Mouse (Mus musculus) hindbrain, embryonic 12.5 days (tissue): ENCODE measurements around the gene Syp. TPM values are rescaled to one million over a fixed set of nuclear protein-coding genes. Genes with fewer than 3 reads are reported as not detected.

ENCODE experiments used
- ATAC-seq: fragments of 200-750 bp; cut with Nextera tagmentation; 2 replicates; pipeline ENCODE4 v1.8.0; 2017; ENCODE audit warnings: moderate TSS enrichment; ENCODE audit not compliant: low FRiP score
- H3K27ac ChIP-seq: fragments of 300-500 bp; sonication (generic); 2 replicates; pipeline ENCODE4 v1.5.1; 2016; ENCODE audit warnings: mild to moderate bottlenecking
- H3K27me3 ChIP-seq: fragments of 300-500 bp; sonication (generic); 2 replicates; pipeline ENCODE4 v1.6.1; 2016; ENCODE audit warnings: mild to moderate bottlenecking
- H3K36me3 ChIP-seq: fragments of 300-500 bp; sonication (generic); 2 replicates; pipeline ENCODE4 v1.6.1; 2016; ENCODE audit warnings: mild to moderate bottlenecking
- H3K4me1 ChIP-seq: fragments of 300-500 bp; sonication (generic); 2 replicates; pipeline ENCODE4 v1.6.1; 2016
- H3K4me2 ChIP-seq: fragments of 300-500 bp; sonication (generic); replicated peaks from 2 replicates; pipeline ENCODE4 v1.6.1; 2016; ENCODE audit warnings: mild to moderate bottlenecking
- H3K4me3 ChIP-seq: fragments of 300-500 bp; sonication (generic); 2 replicates; pipeline ENCODE4 v1.5.1; 2016; ENCODE audit warnings: mild to moderate bottlenecking
- H3K9ac ChIP-seq: fragments of 300-500 bp; sonication (generic); 2 replicates; pipeline ENCODE4 v1.6.1; 2016; ENCODE audit warnings: mild to moderate bottlenecking, moderate library complexity
- H3K9me3 ChIP-seq: fragments of 300-500 bp; sonication (generic); replicated peaks from 2 replicates; pipeline ENCODE4 v1.6.1; 2016; ENCODE audit warnings: mild to moderate bottlenecking
- WGBS: fragments of 180-500 bp; shearing (Covaris S2); methylation state at CpG from one replicate; pipeline ENCODE4 v1.1.7; 2016; 5-methylcytosine and 5-hydroxymethylcytosine counted together
- polyA plus RNA-seq: library from polyadenylated mRNA; unstranded; fragments of >200 nt; fragmentation: Nextera tagmentation; extraction: Ambion mirVana; gene quantifications from 2 replicates; pipeline ENCODE4 v1.2.1, GENCODE M21; 2016

Gene Syp
- polyA plus RNA-seq, 1 experiment from 2014 or later: 44.3 TPM

DNA sequence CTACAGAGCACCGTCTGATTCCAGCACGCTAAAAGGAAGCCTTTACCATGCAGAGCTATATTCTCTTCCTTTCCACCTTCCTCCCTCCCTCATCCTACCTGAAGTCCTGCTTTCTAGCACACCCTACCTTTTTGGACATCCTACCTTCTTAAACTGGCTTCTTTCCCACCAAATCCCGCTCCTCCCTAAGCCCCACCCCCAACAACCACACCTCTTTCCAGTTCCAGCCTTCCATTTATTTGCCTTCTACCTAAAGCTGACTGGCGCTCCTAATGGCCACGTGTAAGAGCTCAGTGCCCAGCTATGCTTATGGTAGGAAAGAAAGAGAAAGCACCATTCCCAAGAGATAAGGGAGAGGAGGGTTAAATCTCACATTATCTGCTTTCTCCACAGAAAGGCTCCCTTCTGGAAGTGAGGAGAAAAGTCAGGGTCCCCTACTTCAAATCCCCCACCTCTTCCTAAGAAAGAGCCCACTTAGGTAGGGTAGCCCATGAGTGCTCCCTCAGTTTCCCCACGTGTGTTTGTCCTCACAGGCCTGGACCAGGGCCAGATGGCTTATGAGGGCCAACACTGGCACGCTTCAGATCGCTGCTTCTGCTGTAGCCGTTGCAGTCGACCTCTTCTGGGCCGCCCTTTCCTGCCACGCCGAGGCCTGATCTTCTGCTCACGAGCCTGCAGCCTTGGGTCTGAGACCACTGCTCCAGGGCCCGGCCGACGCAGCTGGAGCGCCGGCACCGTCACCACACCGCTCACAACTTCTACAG lies 27.6 kb downstream of the Syp start:
- no peak overlapping the region for H3K4me3 ChIP-seq
- H3K4me1 ChIP-seq: no peaks in the 10 kb centered on the region
- H3K9ac ChIP-seq: no peak overlapping the region
- no peaks in the 10 kb centered on the region for H3K27me3 ChIP-seq
- H3K36me3 ChIP-seq: 0 out of 2 replicates have a peak, but pooled peaks cover 2% of the 10 kb centered on the region
- WGBS: 78% methylated on average over 21 of the region's 21 CpGs
- no peak overlapping the region for H3K27ac ChIP-seq
- no peak for ATAC-seq
- no peak overlapping the region for H3K4me2 ChIP-seq
- H3K9me3 ChIP-seq: no peaks in the 10 kb centered on the region

DNA sequence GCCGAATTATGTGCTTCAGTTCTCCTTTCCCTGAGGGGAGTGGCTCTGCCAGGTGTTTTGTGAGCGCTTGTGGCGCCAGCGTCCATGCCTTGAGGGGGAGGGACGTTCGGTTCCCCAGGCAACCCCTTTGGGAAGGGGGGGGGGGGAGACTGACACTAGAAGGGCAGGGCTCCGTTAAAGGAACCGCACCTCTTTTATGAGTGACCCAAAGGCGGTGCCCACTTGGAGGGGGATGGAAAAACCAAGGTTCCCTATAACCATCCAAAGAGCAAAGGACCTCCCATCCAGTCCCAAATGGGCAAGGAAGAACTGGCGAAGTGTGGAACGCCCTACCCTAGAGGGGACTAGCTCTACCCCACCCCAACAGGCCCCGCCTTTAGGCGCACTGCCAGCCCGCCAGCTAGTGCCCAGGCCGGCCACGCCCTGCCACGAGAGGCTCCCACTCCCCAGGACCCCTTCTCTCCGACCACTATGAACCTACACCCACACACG lies 32.2 kb downstream of the Syp start:
- Histone ChIP-seq H3K27ac (no peak overlapping the region), H3K4me3 (peak overlapping the region; percentile 36), H3K9me3 (no peaks in the 10 kb centered on the region), H3K9ac (peak overlapping the region; percentile 13; the same call in 1 of the 2 replicates), H3K4me1 (no peaks in the 10 kb centered on the region), H3K27me3 (peaks cover 4% of the 10 kb centered on the region; the same call in 1 of the 2 replicates), H3K36me3 (0 out of 2 replicates have a peak, but pooled peaks cover 2% of the 10 kb centered on the region), H3K4me2 (peak overlapping the region; percentile 52)
- WGBS: 32% methylated on average over 15 of the region's 19 CpGs
- peak; percentile 79 for ATAC-seq

DNA sequence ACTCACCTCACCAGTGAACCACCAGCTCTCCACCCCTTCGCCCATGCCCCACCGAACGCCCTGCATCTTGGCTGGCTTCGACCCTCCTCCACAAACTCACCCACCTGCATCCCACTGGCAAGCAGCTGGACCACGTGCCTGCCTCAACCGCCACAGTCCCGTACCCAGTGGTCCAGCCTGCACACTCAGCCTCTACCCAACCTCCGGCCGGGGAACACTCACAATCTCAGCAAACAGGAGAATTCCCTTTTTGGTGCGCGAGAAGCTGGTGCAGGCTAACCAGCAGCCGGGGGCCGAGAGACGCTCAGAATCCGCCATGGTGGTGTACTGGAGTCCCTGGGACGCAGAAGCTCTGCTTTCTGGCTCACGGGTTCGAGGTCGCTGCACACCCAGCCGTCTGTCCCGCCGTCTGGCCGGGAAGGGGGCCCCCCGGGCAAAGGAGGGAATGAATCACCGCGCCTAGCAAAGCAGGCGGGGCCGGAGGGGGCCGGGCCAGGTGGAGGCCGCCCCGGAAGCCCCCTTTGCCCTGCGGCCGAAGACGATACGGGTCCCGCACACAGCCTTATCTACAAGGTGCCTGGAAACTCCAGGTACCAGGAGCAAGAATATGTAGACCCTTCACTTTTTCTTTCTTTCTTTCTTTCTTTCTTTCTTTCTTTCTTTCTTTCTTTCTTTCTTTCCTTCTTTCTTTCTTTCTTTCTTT lies 32.8 kb downstream of the Syp start, which contains the start of gene Plp2:
TSS of gene Plp2 (minus strand) at position 470 of the 703 bp plus-strand sequence.
- no peaks in the 10 kb centered on the region for H3K9me3 ChIP-seq
- 25% methylated on average over 36 of the region's 36 CpGs for WGBS
- peaks cover 4% of the 10 kb centered on the region; the same call in 1 of the 2 replicates for H3K27me3 ChIP-seq
- H3K4me3 ChIP-seq: peak within 1 kb of the TSS; percentile 36
- 0 out of 2 replicates have a peak, but pooled peaks cover 2% of the 10 kb centered on the region for H3K36me3 ChIP-seq
- ATAC-seq: peak; percentile 47; the same call in 1 of the 2 replicates
- no peak within 1 kb of the TSS for H3K27ac ChIP-seq
- H3K9ac ChIP-seq: peak within 1 kb of the TSS; percentile 23; the same call in 1 of the 2 replicates
- peak within 1 kb of the TSS; percentile 52 for H3K4me2 ChIP-seq
- H3K4me1 ChIP-seq: no peaks in the 10 kb centered on the region

DNA sequence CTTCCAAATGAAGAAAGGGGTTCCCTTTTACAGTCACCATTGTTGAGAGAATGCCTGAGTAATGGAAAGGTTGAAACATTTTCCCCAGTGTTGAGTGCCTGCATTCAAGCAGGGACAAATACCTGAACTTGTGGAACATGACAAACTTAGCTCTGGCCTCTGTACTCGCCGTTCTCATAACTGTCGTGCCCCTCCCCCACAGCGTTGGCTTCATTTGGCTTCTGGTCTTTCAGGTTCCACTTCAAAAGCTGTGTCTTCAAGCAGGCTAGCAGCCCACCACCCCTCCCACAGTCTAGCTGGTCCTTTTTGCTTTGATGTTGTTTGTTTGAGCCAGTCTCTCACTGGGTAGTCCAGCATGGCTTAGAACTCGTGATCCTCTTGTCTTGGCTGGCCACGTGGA lies 34.5 kb downstream of the Syp start:
- no peaks in the 10 kb centered on the region for H3K4me1 ChIP-seq
- H3K9me3 ChIP-seq: no peaks in the 10 kb centered on the region
- H3K27me3 ChIP-seq: peaks cover 4% of the 10 kb centered on the region; the same call in 1 of the 2 replicates
- no peak for ATAC-seq
- H3K4me2 ChIP-seq: no peak overlapping the region
- no peak overlapping the region for H3K9ac ChIP-seq
- H3K27ac ChIP-seq: no peak overlapping the region
- 50% methylated on average over 6 of the region's 6 CpGs for WGBS
- no peak overlapping the region for H3K4me3 ChIP-seq
- H3K36me3 ChIP-seq: no peaks in the 10 kb centered on the region

DNA sequence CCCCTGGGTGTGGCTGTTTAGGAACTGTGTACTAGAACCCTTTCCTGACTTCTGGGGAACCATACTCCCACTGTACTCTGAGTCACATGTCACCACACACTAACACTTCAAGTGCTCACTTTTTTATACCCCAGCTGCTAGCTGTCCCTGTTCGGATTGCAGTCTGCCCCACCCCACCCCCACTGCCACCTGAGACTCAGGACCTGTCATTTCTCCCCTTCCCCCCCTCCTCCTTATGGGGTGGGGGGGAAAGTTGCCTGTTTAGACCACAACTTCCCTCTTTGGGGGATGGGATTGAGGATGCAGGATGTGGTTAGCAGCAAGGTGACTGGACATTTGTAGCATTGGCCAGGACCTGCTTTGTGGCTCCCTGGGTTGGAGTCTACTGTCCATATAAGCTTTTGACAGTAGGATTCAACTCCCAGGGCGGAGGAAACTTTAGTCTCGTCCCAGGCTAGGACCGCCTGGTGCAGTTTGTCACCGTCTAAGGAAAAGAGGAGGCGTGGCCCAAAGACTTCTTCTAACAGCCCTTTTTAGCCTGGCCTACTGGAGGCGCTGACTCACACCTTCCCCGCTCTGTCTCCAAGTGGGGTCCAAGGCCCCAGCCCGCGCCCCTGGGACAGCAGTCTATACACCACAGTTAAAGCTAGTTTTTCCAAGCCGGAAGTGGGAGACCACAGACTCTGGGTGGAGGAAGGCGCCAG lies 35.5 kb downstream of the Syp start:
- Histone ChIP-seq H3K9ac (no peak overlapping the region), H3K36me3 (no peaks in the 10 kb centered on the region), H3K4me1 (no peaks in the 10 kb centered on the region), H3K27ac (no peak overlapping the region), H3K4me3 (no peak overlapping the region), H3K4me2 (peak overlapping the region; percentile 39; the same call in 1 of the 2 replicates), H3K27me3 (peaks cover 4% of the 10 kb centered on the region; the same call in 1 of the 2 replicates), H3K9me3 (no peaks in the 10 kb centered on the region)
- no peak for ATAC-seq
- WGBS: 45% methylated on average over 12 of the region's 12 CpGs

DNA sequence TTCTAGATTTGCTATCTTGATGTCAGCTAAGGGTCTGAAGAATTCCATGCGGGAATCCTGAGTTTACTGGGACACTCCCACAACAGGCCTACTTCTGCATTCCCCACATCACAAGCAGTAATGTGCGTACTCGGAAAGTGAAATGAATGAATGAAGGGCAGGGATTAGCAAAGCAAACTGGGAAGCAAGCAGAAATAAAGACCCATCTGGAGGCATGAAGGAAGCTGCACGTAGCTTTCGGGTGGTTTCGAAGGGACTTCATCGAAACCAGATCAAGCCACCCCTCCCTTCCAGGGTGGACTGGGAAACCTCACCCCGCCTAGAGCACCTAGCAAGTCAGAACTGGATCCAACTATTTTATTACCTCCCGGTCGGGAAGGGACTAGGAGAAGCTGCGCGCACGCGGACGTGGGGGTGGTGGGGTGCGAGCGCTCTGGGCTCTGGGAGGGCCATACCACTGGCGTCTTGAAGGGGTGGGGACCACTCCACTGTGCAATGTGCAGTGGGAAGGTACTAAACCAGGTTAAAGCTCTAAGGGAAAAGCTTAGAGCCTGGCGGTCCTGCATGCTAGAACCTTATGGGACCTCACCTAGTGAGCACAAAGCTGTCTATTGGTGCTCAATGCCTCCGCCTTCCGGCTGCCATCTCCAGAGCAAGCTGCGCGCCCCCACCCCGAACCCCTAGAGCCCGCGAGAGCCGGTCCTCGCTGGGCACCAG lies 36.2 kb downstream of the Syp start:
- Histone ChIP-seq H3K9ac (no peak overlapping the region), H3K27ac (no peak overlapping the region), H3K4me1 (no peaks in the 10 kb centered on the region), H3K9me3 (no peaks in the 10 kb centered on the region), H3K36me3 (no peaks in the 10 kb centered on the region), H3K4me3 (peak overlapping the region; percentile 15; the same call in 1 of the 2 replicates), H3K27me3 (peaks cover 4% of the 10 kb centered on the region; the same call in 1 of the 2 replicates), H3K4me2 (peak overlapping the region; percentile 39)
- WGBS: 42% methylated on average over 28 of the region's 28 CpGs
- no peak for ATAC-seq

DNA sequence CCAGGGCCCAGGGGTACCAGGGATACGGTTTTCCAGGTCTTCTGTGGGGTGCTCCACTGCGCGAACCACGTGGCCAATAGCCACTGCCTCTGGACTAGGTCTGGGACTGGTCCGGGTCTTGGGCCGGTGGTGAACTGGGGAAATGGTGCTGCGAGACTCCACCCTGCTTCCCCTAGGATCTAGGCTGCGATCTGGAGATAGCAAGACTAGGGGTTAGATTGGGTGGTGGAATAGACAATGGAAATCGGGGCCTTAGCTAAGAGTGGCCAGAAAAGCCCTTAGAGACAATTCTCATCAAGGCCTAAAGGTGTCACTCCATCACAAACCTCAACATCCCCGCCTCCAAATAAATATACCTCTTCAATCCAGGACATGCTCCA lies 36.7 kb downstream of the Syp start:
- Histone ChIP-seq H3K36me3 (no peaks in the 10 kb centered on the region), H3K9me3 (no peaks in the 10 kb centered on the region), H3K27me3 (peaks cover 4% of the 10 kb centered on the region; the same call in 1 of the 2 replicates), H3K4me3 (peak overlapping the region; percentile 15; the same call in 1 of the 2 replicates), H3K4me1 (no peaks in the 10 kb centered on the region), H3K9ac (no peak overlapping the region), H3K27ac (no peak overlapping the region), H3K4me2 (peak overlapping the region; percentile 39)
- 40% methylated on average over 10 of the region's 10 CpGs for WGBS
- no peak for ATAC-seq

DNA sequence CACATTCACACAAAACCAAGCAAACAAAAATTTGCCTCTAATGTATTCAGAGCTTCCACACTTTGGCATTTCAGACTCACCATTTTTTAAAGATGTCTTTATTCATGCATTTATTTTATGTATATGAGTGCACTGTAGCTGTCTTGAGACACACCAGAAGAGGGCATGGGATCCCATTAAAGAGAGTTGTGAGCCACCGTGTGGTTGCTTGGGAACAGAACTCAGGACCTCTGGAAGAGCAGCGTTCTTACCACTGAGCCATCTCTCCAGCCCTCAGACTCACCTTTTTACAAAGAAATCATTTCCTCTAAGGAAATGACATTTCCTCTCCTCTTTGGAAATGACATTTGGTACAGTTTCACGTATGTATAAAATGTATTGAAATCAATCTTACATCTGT lies 40.7 kb downstream of the Syp start:
- Histone ChIP-seq H3K27me3 (peaks cover 4% of the 10 kb centered on the region; the same call in 1 of the 2 replicates), H3K9me3 (no peaks in the 10 kb centered on the region), H3K36me3 (no peaks in the 10 kb centered on the region), H3K9ac (no peak overlapping the region), H3K4me2 (0 out of 2 replicates have a peak overlapping the region, but pooled peaks have one; percentile 47), H3K4me3 (no peak overlapping the region), H3K4me1 (no peaks in the 10 kb centered on the region), H3K27ac (no peak overlapping the region)
- WGBS: 49% methylated on average over 3 of the region's 3 CpGs
- no peak for ATAC-seq

DNA sequence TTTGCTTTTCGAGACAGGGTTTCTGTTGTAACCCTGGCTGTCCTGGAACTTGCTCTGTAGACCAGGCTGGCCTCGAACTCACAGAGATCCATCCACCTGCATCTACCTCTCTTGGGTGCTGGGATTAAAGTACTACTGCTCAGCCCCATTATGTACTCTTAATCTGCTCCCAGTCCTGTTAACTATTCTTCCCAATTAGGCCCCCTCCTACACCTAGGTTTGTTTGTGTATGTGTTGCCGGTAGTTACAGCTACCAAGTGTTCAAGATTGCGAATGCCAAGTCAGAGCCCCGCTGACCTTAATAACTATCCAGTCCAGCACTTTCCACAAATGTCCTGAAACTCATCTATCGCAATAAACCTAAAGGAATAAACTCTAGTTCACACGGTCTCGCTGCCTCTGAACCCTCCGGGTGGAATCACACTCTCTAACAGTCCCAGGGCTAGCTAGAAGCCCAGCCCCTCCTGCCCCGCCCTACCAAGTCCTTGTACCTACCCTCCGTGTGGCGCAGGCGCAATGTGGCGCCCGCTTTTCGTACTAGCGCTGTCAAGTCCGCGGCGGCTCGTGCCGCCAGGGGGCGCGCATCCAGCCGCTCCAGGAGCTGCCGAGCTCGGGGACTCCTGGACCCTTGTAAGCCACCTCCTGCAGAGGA lies 41.3 kb downstream of the Syp start:
- peaks cover 4% of the 10 kb centered on the region; the same call in 1 of the 2 replicates for H3K27me3 ChIP-seq
- ATAC-seq: peak; percentile 89
- no peak overlapping the region for H3K9ac ChIP-seq
- no peak overlapping the region for H3K27ac ChIP-seq
- no peaks in the 10 kb centered on the region for H3K4me1 ChIP-seq
- 18% methylated on average over 26 of the region's 27 CpGs for WGBS
- no peaks in the 10 kb centered on the region for H3K9me3 ChIP-seq
- peak overlapping the region; percentile 47 for H3K4me2 ChIP-seq
- H3K36me3 ChIP-seq: no peaks in the 10 kb centered on the region
- H3K4me3 ChIP-seq: peak overlapping the region; percentile 17

DNA sequence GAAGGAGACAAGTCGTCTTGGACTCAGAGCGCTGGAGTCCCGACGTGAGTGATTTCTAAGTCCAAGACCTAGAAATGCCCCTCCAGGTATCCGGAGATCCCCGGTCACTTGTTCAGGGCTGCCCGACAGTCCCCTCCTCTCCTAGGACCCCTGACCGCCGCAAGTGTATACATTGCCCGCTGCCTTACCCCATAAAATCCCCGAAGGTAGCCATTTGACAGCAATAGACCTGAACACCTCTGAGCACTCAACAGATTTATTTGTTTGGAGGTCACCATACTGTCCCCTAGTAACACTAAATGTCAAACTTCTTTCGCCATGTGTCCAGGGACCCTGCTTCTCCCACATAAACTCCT lies 41.8 kb downstream of the Syp start:
- Histone ChIP-seq H3K9ac (no peak overlapping the region), H3K4me1 (no peaks in the 10 kb centered on the region), H3K4me3 (peak overlapping the region; percentile 17), H3K9me3 (no peaks in the 10 kb centered on the region), H3K36me3 (no peaks in the 10 kb centered on the region), H3K27me3 (no peaks in the 10 kb centered on the region; the same call in 1 of the 2 replicates), H3K4me2 (peak overlapping the region; percentile 47), H3K27ac (no peak overlapping the region)
- ATAC-seq: no peak
- WGBS: 31% methylated on average over 12 of the region's 12 CpGs

DNA sequence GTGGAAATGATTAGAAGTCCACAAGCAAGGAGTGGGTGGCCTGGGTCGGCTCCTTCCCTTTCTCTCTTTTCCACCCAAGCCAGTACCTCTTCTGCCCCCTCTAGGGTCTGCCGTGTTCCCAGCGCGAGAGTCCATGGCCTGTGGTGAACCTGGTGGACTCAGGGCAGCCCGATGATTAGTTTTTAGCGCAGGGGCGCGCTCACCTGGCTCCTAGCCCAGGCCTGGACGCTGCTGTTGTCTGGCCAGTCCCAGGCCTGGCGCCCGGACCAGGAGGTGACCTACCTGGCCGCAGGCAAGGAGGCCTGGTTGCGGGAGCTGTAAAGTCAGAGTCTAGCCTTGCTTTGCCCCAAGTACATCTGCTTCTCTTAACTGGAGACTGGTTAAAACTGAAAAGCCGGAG lies 42.6 kb downstream of the Syp start, which contains the start of gene Magix:
TSS of gene Magix (minus strand) at position 388 of the 400 bp plus-strand sequence.
- Histone ChIP-seq H3K36me3 (no peaks in the 10 kb centered on the region), H3K4me3 (peak within 1 kb of the TSS; percentile 17; the same call in 1 of the 2 replicates), H3K9ac (no peak within 1 kb of the TSS), H3K9me3 (no peaks in the 10 kb centered on the region), H3K4me2 (peak within 1 kb of the TSS; percentile 47), H3K27ac (no peak within 1 kb of the TSS), H3K27me3 (no peaks in the 10 kb centered on the region), H3K4me1 (no peaks in the 10 kb centered on the region)
- ATAC-seq: no peak
- WGBS: 63% methylated on average over 14 of the region's 14 CpGs
